Mouse (Mus musculus): Measurements from ENCODE around the gene Lhx4. TPM values are rescaled to one million over a fixed set of nuclear protein-coding genes. Genes with fewer than 3 reads are reported as not detected.

The Lhx4 gene
- polyA plus RNA-seq, 1 experiment, result 0.01 TPM

GRCm38 (mm10) chr1:155689141-155689540 lies 62.3 kb downstream of the Lhx4 start:
- Histone ChIP-seq H3K36me3 (ENCODE audit: control insufficient read depth, insufficient read depth) (no peaks in the 10 kb centered on the region), H3K79me2 (ENCODE audit: control insufficient read depth, insufficient read depth) (no peaks in the 10 kb centered on the region), H3K4me2 (ENCODE audit: low read depth) (no peak overlapping the region), H3ac (ENCODE audit: control insufficient read depth, insufficient read length) (no peak overlapping the region), H3K4me3 (no peak overlapping the region), H3K27me3 (ENCODE audit: control insufficient read depth, insufficient read depth, insufficient read length) (no peaks in the 10 kb centered on the region)
- no peak for TF ChIP-seq USF1 (IDR thresholded peaks at IDR 0.05; ENCODE audit: low read depth)
- no peak for TF ChIP-seq TCF12 (IDR thresholded peaks at IDR 0.05; ENCODE audit: insufficient read depth, poor library complexity, severe bottlenecking)
- no peak for TF ChIP-seq CEBPB (IDR thresholded peaks at IDR 0.05; ENCODE audit: insufficient read depth, poor library complexity, severe bottlenecking)
- no peak for TF ChIP-seq REST (IDR thresholded peaks at IDR 0.05; ENCODE audit: insufficient read depth, insufficient read length)
- no peak for TF ChIP-seq MAX (IDR thresholded peaks at IDR 0.05; ENCODE audit: low read depth)

- H3ac ChIP-seq (ENCODE audit: control insufficient read depth, insufficient read length), result no peak overlapping the region
Measured at GRCm38 (mm10) chr1:155686816-155687215, 64.7 kb downstream of the Lhx4 start.

GRCm38 (mm10) chr1:155681116-155681799 lies 70.2 kb downstream of the Lhx4 start:
- H3K4me2 ChIP-seq (ENCODE audit: low read depth), result no peak overlapping the region
- TF ChIP-seq MYOG (IDR thresholded peaks at IDR 0.05; ENCODE audit: control insufficient read depth in 1 of 3, insufficient read depth in 1 of 3, insufficient read length in 2 of 3, low read depth in 2 of 3), result no peak
- TF ChIP-seq REST (IDR thresholded peaks at IDR 0.05; ENCODE audit: insufficient read depth, insufficient read length), result no peak
- TF ChIP-seq SRF (IDR thresholded peaks at IDR 0.05; ENCODE audit: control insufficient read depth, insufficient read length, low read depth), result no peak
- no peak for TF ChIP-seq POLR2AphosphoS2 (IDR thresholded peaks at IDR 0.05; ENCODE audit: insufficient read length, low read depth)
- H3ac ChIP-seq (ENCODE audit: control insufficient read depth, insufficient read length), result no peak overlapping the region
- no peaks in the 10 kb centered on the region for H3K36me3 ChIP-seq (ENCODE audit: control insufficient read depth, insufficient read depth)
- H3K79me2 ChIP-seq (ENCODE audit: control insufficient read depth, insufficient read depth), result no peaks in the 10 kb centered on the region
- no peaks in the 10 kb centered on the region for H3K27me3 ChIP-seq (ENCODE audit: control insufficient read depth, insufficient read depth, insufficient read length)
- H3K4me3 ChIP-seq, result no peak overlapping the region

More at GRCm38 (mm10) chr1:155686816-155687215, 64.7 kb downstream of the Lhx4 start:
- H3K4me2 ChIP-seq (ENCODE audit: low read depth), result no peak overlapping the region
- no peaks in the 10 kb centered on the region for H3K79me2 ChIP-seq (ENCODE audit: control insufficient read depth, insufficient read depth)
- no peaks in the 10 kb centered on the region for H3K36me3 ChIP-seq (ENCODE audit: control insufficient read depth, insufficient read depth)
- no peaks in the 10 kb centered on the region for H3K27me3 ChIP-seq (ENCODE audit: control insufficient read depth, insufficient read depth, insufficient read length)
- TF ChIP-seq MYOD1 (IDR thresholded peaks at IDR 0.05; ENCODE audit: control insufficient read depth in 1 of 3, insufficient read length in 2 of 3, low read depth in 2 of 3), result no peak
- TF ChIP-seq CEBPB (IDR thresholded peaks at IDR 0.05; ENCODE audit: insufficient read depth, poor library complexity, severe bottlenecking), result no peak
- no peak for TF ChIP-seq MYOG (IDR thresholded peaks at IDR 0.05; ENCODE audit: control insufficient read depth in 1 of 3, insufficient read depth in 1 of 3, insufficient read length in 2 of 3, low read depth in 2 of 3)
- no peak overlapping the region for H3K4me3 ChIP-seq

- TF ChIP-seq MAX (IDR thresholded peaks at IDR 0.05; ENCODE audit: low read depth) (no peak), MYOD1 (IDR thresholded peaks at IDR 0.05; ENCODE audit: control insufficient read depth in 1 of 3, insufficient read length in 2 of 3, low read depth in 2 of 3) (no peak)
Measured at GRCm38 (mm10) chr1:155675570-155675969, 75.9 kb downstream of the Lhx4 start.

GRCm38 (mm10) chr1:155663994-155664393 lies 87.5 kb downstream of the Lhx4 start:
- Histone ChIP-seq H3K4me3 (no peak overlapping the region), H3K79me2 (ENCODE audit: control insufficient read depth, insufficient read depth) (no peaks in the 10 kb centered on the region), H3K36me3 (ENCODE audit: control insufficient read depth, insufficient read depth) (no peaks in the 10 kb centered on the region), H3K27me3 (ENCODE audit: control insufficient read depth, insufficient read depth, insufficient read length) (no peaks in the 10 kb centered on the region), H3K4me2 (ENCODE audit: low read depth) (no peak overlapping the region), H3ac (ENCODE audit: control insufficient read depth, insufficient read length) (no peak overlapping the region)
- TF ChIP-seq TCF3 (IDR thresholded peaks at IDR 0.05; ENCODE audit: insufficient read length, low read depth), result no peak
- TF ChIP-seq SRF (IDR thresholded peaks at IDR 0.05; ENCODE audit: control insufficient read depth, insufficient read length, low read depth), result no peak
- TF ChIP-seq TCF12 (IDR thresholded peaks at IDR 0.05; ENCODE audit: insufficient read depth, poor library complexity, severe bottlenecking), result no peak
- no peak for TF ChIP-seq POLR2AphosphoS2 (IDR thresholded peaks at IDR 0.05; ENCODE audit: insufficient read length, low read depth)
- no peak for TF ChIP-seq MAX (IDR thresholded peaks at IDR 0.05; ENCODE audit: low read depth)
- TF ChIP-seq REST (IDR thresholded peaks at IDR 0.05; ENCODE audit: insufficient read depth, insufficient read length), result no peak
- no peak for TF ChIP-seq POLR2A (IDR thresholded peaks at IDR 0.05; ENCODE audit: insufficient read length, low read depth)
- no peak for TF ChIP-seq MYOD1 (IDR thresholded peaks at IDR 0.05; ENCODE audit: control insufficient read depth in 1 of 3, insufficient read length in 2 of 3, low read depth in 2 of 3)
- no peak for TF ChIP-seq CEBPB (IDR thresholded peaks at IDR 0.05; ENCODE audit: insufficient read depth, poor library complexity, severe bottlenecking)
- TF ChIP-seq MYOG (IDR thresholded peaks at IDR 0.05; ENCODE audit: control insufficient read depth in 1 of 3, insufficient read depth in 1 of 3, insufficient read length in 2 of 3, low read depth in 2 of 3), result no peak
- no peak for TF ChIP-seq E2F4 (IDR thresholded peaks at IDR 0.05; ENCODE audit: insufficient read depth)
- no peak for TF ChIP-seq USF1 (IDR thresholded peaks at IDR 0.05; ENCODE audit: low read depth)

More at GRCm38 (mm10) chr1:155675570-155675969, 75.9 kb downstream of the Lhx4 start:
- no peaks in the 10 kb centered on the region for H3K36me3 ChIP-seq (ENCODE audit: control insufficient read depth, insufficient read depth)
- H3K4me2 ChIP-seq (ENCODE audit: low read depth), result no peak overlapping the region
- no peak overlapping the region for H3K4me3 ChIP-seq
- H3ac ChIP-seq (ENCODE audit: control insufficient read depth, insufficient read length), result no peak overlapping the region
- H3K79me2 ChIP-seq (ENCODE audit: control insufficient read depth, insufficient read depth), result no peaks in the 10 kb centered on the region
- no peaks in the 10 kb centered on the region for H3K27me3 ChIP-seq (ENCODE audit: control insufficient read depth, insufficient read depth, insufficient read length)
